Mouse (Mus musculus): ENCODE measurements around the gene Atp13a5. TPM values are rescaled to one million over a fixed set of nuclear protein-coding genes. Genes with fewer than 3 reads are reported as not detected.

Gene Atp13a5
- polyA plus RNA-seq, 1 experiment from 2014 or later = 0.18 TPM

DNA sequence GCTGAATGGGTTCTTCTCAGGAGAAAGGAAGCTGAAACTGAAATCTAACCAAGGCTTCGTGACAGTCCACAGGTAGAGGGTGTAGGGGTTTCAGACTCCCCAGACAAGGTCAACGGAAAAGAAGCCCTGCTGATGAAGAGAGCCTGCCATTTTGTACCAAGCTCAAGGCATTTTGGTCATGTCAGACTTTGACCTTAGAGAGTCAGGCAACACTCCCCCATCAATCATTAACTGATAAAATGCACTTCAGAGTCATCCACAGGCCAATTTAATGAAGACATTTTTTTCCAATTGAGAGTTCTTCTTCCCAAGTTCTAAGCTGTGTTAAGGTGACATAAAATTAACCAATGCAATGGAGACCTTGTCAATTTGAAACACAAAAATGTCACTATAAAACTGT, 177.4 kb downstream of the Atp13a5 start:
- no peak for ATAC-seq (ENCODE audit: insufficient number of reproducible peaks, insufficient read depth, low FRiP score, low TSS enrichment, low read depth)
- Histone ChIP-seq H3K27ac (no peak overlapping the region), H3K4me1 (peaks cover 11% of the 10 kb centered on the region), H3K27me3 (0 out of 2 replicates have a peak, but pooled peaks cover 3% of the 10 kb centered on the region), H3K4me2 (no peak overlapping the region), H3K36me3 (no peaks in the 10 kb centered on the region), H3K9ac (no peak overlapping the region), H3K9me3 (no peaks in the 10 kb centered on the region), H3K4me3 (no peak overlapping the region)
- 77% methylated on average over 2 of the region's 2 CpGs for WGBS

DNA sequence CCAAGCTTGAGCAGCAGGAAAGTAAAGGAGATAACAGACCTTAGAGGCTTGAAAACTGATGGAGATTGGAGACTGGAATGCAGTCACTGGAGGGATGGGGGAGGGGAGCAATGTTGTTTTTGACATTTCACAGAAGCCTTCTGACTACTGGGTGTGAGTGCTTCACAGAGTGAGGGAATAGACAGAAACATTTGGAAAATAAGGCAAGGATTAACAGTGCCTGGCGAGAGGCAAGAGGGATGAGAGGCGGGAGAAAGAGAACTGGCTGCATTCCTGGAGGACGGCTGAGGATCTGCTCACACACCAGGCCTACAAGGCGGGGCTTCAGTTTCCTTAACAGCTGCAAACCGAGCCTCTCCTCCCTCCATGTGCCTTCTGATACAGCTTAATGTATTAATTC, 180.1 kb downstream of the Atp13a5 start:
- Histone ChIP-seq H3K27me3 (0 out of 2 replicates have a peak, but pooled peaks cover 3% of the 10 kb centered on the region), H3K4me2 (no peak overlapping the region), H3K36me3 (no peaks in the 10 kb centered on the region), H3K4me3 (no peak overlapping the region), H3K9me3 (no peaks in the 10 kb centered on the region), H3K9ac (no peak overlapping the region), H3K4me1 (peaks cover 19% of the 10 kb centered on the region), H3K27ac (no peak overlapping the region)
- ATAC-seq (ENCODE audit: insufficient number of reproducible peaks, insufficient read depth, low FRiP score, low TSS enrichment, low read depth) = no peak
- WGBS = 7% methylated on average over 5 of the region's 5 CpGs

GRCm38 (mm10) chr16:29195156-29195555, 183.4 kb downstream of the Atp13a5 start:
- Histone ChIP-seq H3K27ac (no peak overlapping the region), H3K4me1 (peaks cover 19% of the 10 kb centered on the region), H3K9ac (no peak overlapping the region), H3K9me3 (no peaks in the 10 kb centered on the region), H3K27me3 (0 out of 2 replicates have a peak, but pooled peaks cover 9% of the 10 kb centered on the region), H3K4me3 (no peak overlapping the region), H3K36me3 (no peaks in the 10 kb centered on the region), H3K4me2 (no peak overlapping the region)
- no peak for ATAC-seq (ENCODE audit: insufficient number of reproducible peaks, insufficient read depth, low FRiP score, low TSS enrichment, low read depth)
- 73% methylated on average over 1 of the region's 1 CpGs for WGBS

GRCm38 (mm10) chr16:29193981-29194380, 184.6 kb downstream of the Atp13a5 start:
- no peak for ATAC-seq (ENCODE audit: insufficient number of reproducible peaks, insufficient read depth, low FRiP score, low TSS enrichment, low read depth)
- Histone ChIP-seq H3K4me3 (no peak overlapping the region), H3K9me3 (no peaks in the 10 kb centered on the region), H3K27me3 (0 out of 2 replicates have a peak, but pooled peaks cover 9% of the 10 kb centered on the region), H3K4me2 (no peak overlapping the region), H3K9ac (no peak overlapping the region), H3K4me1 (peaks cover 19% of the 10 kb centered on the region), H3K36me3 (no peaks in the 10 kb centered on the region), H3K27ac (no peak overlapping the region)
- 55% methylated on average over 4 of the region's 4 CpGs for WGBS

DNA sequence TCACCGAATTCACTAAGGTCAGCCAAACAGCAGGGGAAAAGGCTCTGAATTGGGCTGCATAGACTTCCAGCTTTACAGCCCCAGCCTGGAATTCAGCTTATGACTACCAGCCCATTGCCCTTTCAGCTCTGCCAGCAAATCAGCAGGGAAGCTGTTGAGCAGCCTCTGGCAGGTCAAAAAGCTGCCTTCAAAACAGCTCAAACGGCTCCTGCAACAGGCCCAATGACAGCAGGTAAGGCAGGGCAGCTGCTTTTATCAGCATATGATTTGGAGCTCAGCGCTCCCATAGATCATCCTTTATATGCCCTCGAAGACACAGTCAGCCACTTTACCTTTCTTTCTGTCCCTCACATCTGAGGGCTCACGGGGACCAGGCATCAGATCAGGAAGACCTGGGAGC, 185.6 kb downstream of the Atp13a5 start:
- Histone ChIP-seq H3K36me3 (no peaks in the 10 kb centered on the region), H3K4me1 (peaks cover 12% of the 10 kb centered on the region; the same call in 1 of the 2 replicates), H3K27me3 (0 out of 2 replicates have a peak, but pooled peaks cover 6% of the 10 kb centered on the region), H3K4me3 (no peak overlapping the region), H3K9ac (no peak overlapping the region), H3K27ac (no peak overlapping the region), H3K4me2 (no peak overlapping the region), H3K9me3 (no peaks in the 10 kb centered on the region)
- 46% methylated on average over 5 of the region's 5 CpGs for WGBS
- ATAC-seq (ENCODE audit: insufficient number of reproducible peaks, insufficient read depth, low FRiP score, low TSS enrichment, low read depth) = no peak

Other genes starting within 250 kb of the Atp13a5 start
- gene Hrasls, start 169.0 kb downstream of the Atp13a5 start, polyA plus RNA-seq (2015; fragmentation: Nextera tagmentation; extraction: Ambion mirVana) = 1.8 and 1.9 TPM in 2 replicates
- 0.12 and 0.48 TPM in 2 replicates for gene Atp13a4, start 166.1 kb upstream of the Atp13a5 start, polyA plus RNA-seq (2015; fragmentation: Nextera tagmentation; extraction: Ambion mirVana)
- 29.6 and 32.4 TPM in 2 replicates for gene Opa1, start 200.6 kb upstream of the Atp13a5 start, polyA plus RNA-seq (2015; fragmentation: Nextera tagmentation; extraction: Ambion mirVana)